Mouse (Mus musculus): Measurements from ENCODE around the gene Ifnb1.

DNA sequence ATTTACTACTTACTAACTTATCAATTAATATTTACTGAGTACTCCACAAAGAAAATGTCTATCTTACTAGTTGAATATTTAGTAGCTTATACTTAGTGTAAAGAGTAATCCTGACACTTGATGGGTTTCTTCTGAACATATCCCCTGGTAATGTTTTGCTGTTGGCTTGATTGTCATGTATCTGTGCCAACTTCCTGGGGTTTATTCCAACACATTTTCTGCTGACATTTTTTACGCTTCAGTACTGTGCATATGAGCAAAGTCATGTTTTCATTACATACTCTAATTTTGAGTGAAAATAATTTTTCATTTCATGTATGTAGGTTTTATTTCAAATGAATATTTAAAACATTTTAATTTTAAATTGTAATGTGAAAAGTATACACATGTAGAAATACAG, 12.3 kb upstream of the Ifnb1 start:
- TF ChIP-seq CTCF (conservative IDR thresholded peaks at IDR 0.05 in 1 of 2, IDR thresholded peaks at IDR 0.05 in 1 of 2; ENCODE audit: low read depth in 2 of 2, low read length in 2 of 2) (no peak), CHD1 (IDR thresholded peaks at IDR 0.05; ENCODE audit: low read depth, low read length) (no peak), KAT2A (IDR thresholded peaks at IDR 0.05; ENCODE audit: insufficient replicate concordance, low read length) (no peak), POLR2A (IDR thresholded peaks at IDR 0.05; ENCODE audit: low read depth, low read length) (no peak), MXI1 (IDR thresholded peaks at IDR 0.05; ENCODE audit: low read depth, low read length) (no peak), RAD21 (IDR thresholded peaks at IDR 0.05; ENCODE audit: low read depth, low read length) (no peak), NRF1 (IDR thresholded peaks at IDR 0.05; ENCODE audit: low read depth, low read length) (no peak), E2F4 (IDR thresholded peaks at IDR 0.05; ENCODE audit: insufficient replicate concordance, low read depth, low read length) (no peak), ZNF384 (IDR thresholded peaks at IDR 0.05; ENCODE audit: low read depth, low read length) (no peak)
